Mouse (Mus musculus): Measurements from ENCODE around the gene Slc2a8.

- TF ChIP-seq GATA1 (IDR thresholded peaks at IDR 0.05; ENCODE audit: borderline replicate concordance, low read length) (no peak), FLI1 (IDR thresholded peaks at IDR 0.05; ENCODE audit: low read length) (no peak)
Observed at GRCm38 (mm10) chr2:32982700-32983099, 817 bp upstream of the Slc2a8 start.
